ENCODE assay signal across 8 mouse cellular contexts in genomic region chrX:74269736-74270061, GRCm38 (mm10). TPM values are rescaled to one million over a fixed set of nuclear protein-coding genes. Genes with fewer than 3 reads are reported as not detected.
A peak's percentile ranks its signal among the peaks of the same experiment; 100 is the strongest.
DNase-seq lines count a peak whose midpoint lies in the region; ATAC-seq and TF ChIP-seq lines count a peak whose summit lies in the region.

No protein-coding gene starts in this region.

- no peaks in the 10 kb centered on the region for H3K4me1 ChIP-seq in embryonic facial prominence, embryonic 12.5 days
- no peaks in the 10 kb centered on the region for H3K4me1 ChIP-seq in intestine, embryonic 15.5 days (replicated peaks)

- H3K4me3 ChIP-seq in embryonic facial prominence, embryonic 12.5 days, result peak overlapping the region; percentile 60
- peak overlapping the region; percentile 47 for H3K4me3 ChIP-seq in intestine, embryonic 15.5 days (replicated peaks)
- peak overlapping the region; percentile 88 for H3K4me3 ChIP-seq in myocyte

- no peak for TF ChIP-seq POLR2A in myocyte (IDR thresholded peaks at IDR 0.05; ENCODE audit: insufficient read length, low read depth)

- H3K79me2 ChIP-seq in myocyte (ENCODE audit: control insufficient read depth, insufficient read depth), result peaks cover 20% of the 10 kb centered on the region

- H3K9ac ChIP-seq in embryonic facial prominence, embryonic 12.5 days, result peak overlapping the region; percentile 33
- peak overlapping the region; percentile 26 for H3K9ac ChIP-seq in intestine, embryonic 15.5 days

- no peaks in the 10 kb centered on the region for H3K27me3 ChIP-seq in embryonic facial prominence, embryonic 12.5 days
- H3K27me3 ChIP-seq in intestine, embryonic 15.5 days (replicated peaks), result no peaks in the 10 kb centered on the region
- H3K27me3 ChIP-seq in myocyte (ENCODE audit: control insufficient read depth, insufficient read depth, insufficient read length), result no peaks in the 10 kb centered on the region

- peak overlapping the region; percentile 92 for H3K27ac ChIP-seq in embryonic facial prominence, embryonic 12.5 days
- H3K27ac ChIP-seq in intestine, embryonic 15.5 days, result peak overlapping the region; percentile 87

- DNase-seq in layer of hippocampus, adult 11-12 months (ENCODE audit: low spot score), result peak; percentile 21
- DNase-seq in layer of hippocampus, postnatal 25 days (ENCODE audit: extremely low spot score in 1 of 2, low spot score in 1 of 2), result no peak
- no peak for DNase-seq in layer of hippocampus, adult 9-10 months (ENCODE audit: low spot score)
- no peak for DNase-seq in layer of hippocampus, adult 18-20 months (ENCODE audit: low spot score in 2 of 2)
- DNase-seq in cerebellum, adult 9-10 months, result no peak

- H3K9me3 ChIP-seq in embryonic facial prominence, embryonic 12.5 days, result no peaks in the 10 kb centered on the region
- no peaks in the 10 kb centered on the region for H3K9me3 ChIP-seq in intestine, embryonic 15.5 days

- WGBS in embryonic facial prominence, embryonic 12.5 days, result 23% methylated on average over 3 of the region's 3 CpGs
- 24% methylated on average over 3 of the region's 3 CpGs for WGBS in intestine, embryonic 15.5 days

- peak; percentile 13; the same call in 1 of the 2 replicates for ATAC-seq in embryonic facial prominence, embryonic 12.5 days (ENCODE audit: insufficient number of reproducible peaks, insufficient read depth, low FRiP score, low TSS enrichment)
- ATAC-seq in intestine, embryonic 15.5 days, result peak; percentile 62

- H3K4me2 ChIP-seq in embryonic facial prominence, embryonic 12.5 days (replicated peaks), result peak overlapping the region; percentile 44
- H3K4me2 ChIP-seq in intestine, embryonic 15.5 days (replicated peaks), result peak overlapping the region; percentile 48
- H3K4me2 ChIP-seq in myocyte (ENCODE audit: low read depth), result peak overlapping the region; percentile 71

- 0 out of 2 replicates have a peak, but pooled peaks cover 4% of the 10 kb centered on the region for H3K36me3 ChIP-seq in embryonic facial prominence, embryonic 12.5 days
- no peaks in the 10 kb centered on the region for H3K36me3 ChIP-seq in intestine, embryonic 15.5 days
- H3K36me3 ChIP-seq in myocyte (ENCODE audit: control insufficient read depth, insufficient read depth), result no peaks in the 10 kb centered on the region

- H3ac ChIP-seq in myocyte (ENCODE audit: control insufficient read depth, insufficient read length), result peak overlapping the region; percentile 25

TF ChIP-seq in myocyte, 11 proteins besides CTCF, POLR2A, EP300 and RAD21:
- peak; percentile 70 for TF ChIP-seq SRF (IDR thresholded peaks at IDR 0.05; ENCODE audit: control insufficient read depth, insufficient read length, low read depth)
- TF ChIP-seq POLR2AphosphoS2 (IDR thresholded peaks at IDR 0.05; ENCODE audit: insufficient read length, low read depth), result no peak

RNA-seq across cellular contexts. Expression of gene Rpl10, which starts 0.9 kb away (rescaled TPM):
- 100 to 1,000 TPM; 171 TPM for total RNA-seq in layer of hippocampus, postnatal 25 days (2021)
- 745 and 775 TPM in 2 replicates for polyA plus RNA-seq in embryonic facial prominence, embryonic 12.5 days (2016; fragmentation: Nextera tagmentation; extraction: Ambion mirVana)
- polyA plus RNA-seq in intestine, embryonic 15.5 days (2015; fragmentation: Nextera tagmentation; extraction: Ambion mirVana), result 818 and 879 TPM in 2 replicates
- polyA plus RNA-seq in myocyte (2012; fragmentation: generic; extraction: Trizol), result 2,470 TPM
- 100 to 1,000 TPM; 185 to 211 TPM for total RNA-seq in layer of hippocampus, adult 18-20 months (2021)

RNA-seq across cellular contexts. Expression of gene Taz, which starts 12.0 kb away (rescaled TPM):
- 10 to 100 TPM; 48.8 to 64.9 TPM for total RNA-seq in layer of hippocampus, postnatal 25 days (2021)
- 84.4 and 85.7 TPM in 2 replicates for polyA plus RNA-seq in embryonic facial prominence, embryonic 12.5 days (2016; fragmentation: Nextera tagmentation; extraction: Ambion mirVana)
- 74.9 and 81.1 TPM in 2 replicates for polyA plus RNA-seq in intestine, embryonic 15.5 days (2015; fragmentation: Nextera tagmentation; extraction: Ambion mirVana)
- 28.2 TPM for polyA plus RNA-seq in myocyte (2012; fragmentation: generic; extraction: Trizol)
- total RNA-seq in layer of hippocampus, adult 18-20 months (2021), result 10 to 100 TPM; 57.7 to 60.7 TPM

RNA-seq across cellular contexts. Expression of gene Dnase1l1, which starts 12.4 kb away (rescaled TPM):
- total RNA-seq in layer of hippocampus, postnatal 25 days (2021), result 1 to 10 TPM; 1.8 to 2.6 TPM
- 9.1 and 9.6 TPM in 2 replicates for polyA plus RNA-seq in embryonic facial prominence, embryonic 12.5 days (2016; fragmentation: Nextera tagmentation; extraction: Ambion mirVana)
- 11.0 TPM in 2 replicates for polyA plus RNA-seq in intestine, embryonic 15.5 days (2015; fragmentation: Nextera tagmentation; extraction: Ambion mirVana)
- polyA plus RNA-seq in myocyte (2012; fragmentation: generic; extraction: Trizol), result 17.0 TPM
- 1 to 10 TPM; 2.4 to 2.6 TPM for total RNA-seq in layer of hippocampus, adult 18-20 months (2021)

RNA-seq across cellular contexts. Expression of gene Emd, which starts 15.2 kb away (rescaled TPM):
- 10 to 100 TPM; 35.1 to 36.5 TPM for total RNA-seq in layer of hippocampus, postnatal 25 days (2021)
- 21.9 and 24.4 TPM in 2 replicates for polyA plus RNA-seq in embryonic facial prominence, embryonic 12.5 days (2016; fragmentation: Nextera tagmentation; extraction: Ambion mirVana)
- 21.7 and 25.7 TPM in 2 replicates for polyA plus RNA-seq in intestine, embryonic 15.5 days (2015; fragmentation: Nextera tagmentation; extraction: Ambion mirVana)
- polyA plus RNA-seq in myocyte (2012; fragmentation: generic; extraction: Trizol), result 67.1 TPM
- 10 to 100 TPM; 37.2 to 43.0 TPM for total RNA-seq in layer of hippocampus, adult 18-20 months (2021)

RNA-seq across cellular contexts. Expression of gene Flna, which starts 20.1 kb away (rescaled TPM):
- total RNA-seq in layer of hippocampus, postnatal 25 days (2021), result 100 to 1,000 TPM in 1 of 2 experiments, 10 to 100 TPM in 1; 82.6 to 124 TPM
- 359 and 360 TPM in 2 replicates for polyA plus RNA-seq in embryonic facial prominence, embryonic 12.5 days (2016; fragmentation: Nextera tagmentation; extraction: Ambion mirVana)
- polyA plus RNA-seq in intestine, embryonic 15.5 days (2015; fragmentation: Nextera tagmentation; extraction: Ambion mirVana), result 274 and 316 TPM in 2 replicates
- polyA plus RNA-seq in myocyte (2012; fragmentation: generic; extraction: Trizol), result 545 TPM
- 10 to 100 TPM; 44.8 to 52.5 TPM for total RNA-seq in layer of hippocampus, adult 18-20 months (2021)
